11 mouse cellular contexts compared by ENCODE assay signal in the genomic region with DNA sequence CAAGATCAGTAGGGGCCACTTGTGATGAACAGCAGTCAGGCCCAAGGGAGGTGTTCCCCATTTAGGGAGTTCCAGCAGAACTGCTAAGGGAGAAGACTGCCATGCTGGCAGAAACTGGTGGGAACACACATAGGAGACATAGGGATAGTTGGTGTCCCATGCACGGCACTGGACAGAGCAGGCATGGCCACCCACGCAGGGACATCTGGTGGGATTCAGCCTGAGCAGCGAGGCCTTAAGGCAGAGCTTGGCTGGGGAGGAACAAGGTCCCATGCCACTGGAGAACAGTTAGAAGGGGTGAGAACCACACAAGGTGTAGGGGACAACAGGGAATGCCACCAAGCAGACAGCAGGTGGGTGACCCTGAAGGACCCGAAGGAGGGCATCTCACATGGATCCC. TPM values are rescaled to one million over a fixed set of nuclear protein-coding genes. Genes with fewer than 3 reads are reported as not detected.
DNase-seq lines count a peak whose midpoint lies in the region; ATAC-seq and TF ChIP-seq lines count a peak whose summit lies in the region.
"Had no signal": no experiment of that assay in that cellular context is flagged by ENCODE, and none has a peak within 500 bp of the region (broad histone marks: within the 10 kb centered on the region; RNA-seq: fewer than 3 reads in every experiment).

No protein-coding gene starts in this region.

- peak overlapping the region; percentile 22; the same call in 1 of the 2 replicates for H3K27ac ChIP-seq in embryonic facial prominence, embryonic 13.5 days
- peak overlapping the region; percentile 97 for H3K27ac ChIP-seq in hindbrain, embryonic 12.5 days
- peak overlapping the region; percentile 83 for H3K27ac ChIP-seq in midbrain, embryonic 15.5 days
- H3K27ac ChIP-seq: limb, embryonic 13.5 days had no signal

- no peak overlapping the region for H3K9ac ChIP-seq in embryonic facial prominence, embryonic 13.5 days
- H3K9ac ChIP-seq in hindbrain, embryonic 12.5 days, result no peak overlapping the region
- H3K9ac ChIP-seq in midbrain, embryonic 15.5 days, result no peak overlapping the region
- H3K9ac ChIP-seq: limb, embryonic 13.5 days; lung, embryonic 14.5 days had no signal

- no peak for TF ChIP-seq CTCF in E14TG2a.4 (conservative IDR thresholded peaks at IDR 0.05; ENCODE audit: low read length)

- no peak overlapping the region; the same call in 1 of the 2 replicates for H3K4me2 ChIP-seq in embryonic facial prominence, embryonic 13.5 days
- no peak overlapping the region for H3K4me2 ChIP-seq in hindbrain, embryonic 12.5 days (replicated peaks)
- no peak overlapping the region for H3K4me2 ChIP-seq in midbrain, embryonic 15.5 days
- H3K4me2 ChIP-seq: heart, embryonic 11.5 days; limb, embryonic 13.5 days; lung, embryonic 14.5 days had no signal

- no peak for DNase-seq in left cerebral cortex, postnatal 14 days (ENCODE audit: low spot score in 2 of 2)
- DNase-seq in kidney, postnatal 36 days, result no peak
- DNase-seq: lung, embryonic 14.5 days had no signal

- peaks cover 100% of the 10 kb centered on the region for H3K4me1 ChIP-seq in E14TG2a.4 (replicated peaks; ENCODE audit: low read depth, low read length)
- H3K4me1 ChIP-seq in embryonic facial prominence, embryonic 13.5 days, result peaks cover 98% of the 10 kb centered on the region
- H3K4me1 ChIP-seq in hindbrain, embryonic 12.5 days, result peaks cover 96% of the 10 kb centered on the region
- peaks cover 98% of the 10 kb centered on the region for H3K4me1 ChIP-seq in midbrain, embryonic 15.5 days

- H3K4me3 ChIP-seq in E14TG2a.4 (replicated peaks; ENCODE audit: low read length), result 0 out of 2 replicates have a peak overlapping the region, but pooled peaks have one; percentile 3
- H3K4me3 ChIP-seq in embryonic facial prominence, embryonic 13.5 days, result no peak overlapping the region
- H3K4me3 ChIP-seq in hindbrain, embryonic 12.5 days, result no peak overlapping the region
- no peak overlapping the region for H3K4me3 ChIP-seq in midbrain, embryonic 15.5 days
- H3K4me3 ChIP-seq: limb, embryonic 13.5 days had no signal

- no peaks in the 10 kb centered on the region for H3K9me3 ChIP-seq in E14TG2a.4 (ENCODE audit: low read length)
- H3K9me3 ChIP-seq in embryonic facial prominence, embryonic 13.5 days, result no peaks in the 10 kb centered on the region
- H3K9me3 ChIP-seq in hindbrain, embryonic 12.5 days (replicated peaks), result no peaks in the 10 kb centered on the region
- H3K9me3 ChIP-seq in midbrain, embryonic 15.5 days, result no peaks in the 10 kb centered on the region
- H3K9me3 ChIP-seq: limb, embryonic 13.5 days had no signal

- peaks cover 23% of the 10 kb centered on the region; the same call in 1 of the 2 replicates for H3K36me3 ChIP-seq in E14TG2a.4 (ENCODE audit: insufficient read depth, low read length)
- peaks cover 4% of the 10 kb centered on the region; the same call in 1 of the 2 replicates for H3K36me3 ChIP-seq in embryonic facial prominence, embryonic 13.5 days
- no peaks in the 10 kb centered on the region for H3K36me3 ChIP-seq in hindbrain, embryonic 12.5 days
- H3K36me3 ChIP-seq in midbrain, embryonic 15.5 days (replicated peaks), result no peaks in the 10 kb centered on the region

- H3K27me3 ChIP-seq in E14TG2a.4 (ENCODE audit: insufficient read depth, low read length), result no peaks in the 10 kb centered on the region
- H3K27me3 ChIP-seq in embryonic facial prominence, embryonic 13.5 days, result no peaks in the 10 kb centered on the region
- H3K27me3 ChIP-seq in hindbrain, embryonic 12.5 days, result no peaks in the 10 kb centered on the region
- H3K27me3 ChIP-seq in midbrain, embryonic 15.5 days (replicated peaks), result no peaks in the 10 kb centered on the region
- H3K27me3 ChIP-seq: limb, embryonic 13.5 days had no signal

- no peak for ATAC-seq in embryonic facial prominence, embryonic 13.5 days (ENCODE audit: insufficient number of reproducible peaks, insufficient read depth, low FRiP score, low TSS enrichment, low read depth)
- no peak for ATAC-seq in hindbrain, embryonic 12.5 days (ENCODE audit: low FRiP score)
- ATAC-seq in midbrain, embryonic 15.5 days (replicated peaks), result no peak
- ATAC-seq in activated CD4-positive, CD25-positive, alpha-beta regulatory T cell, adult 4 months, result no peak
- ATAC-seq: inflammation-experienced regulatory T-cells, adult 6 months had no signal

- intact Hi-C loops in left cerebral cortex, postnatal 14 days (cut with DNase I), result no loop called here

- WGBS in embryonic facial prominence, embryonic 13.5 days, result 87% methylated on average over 4 of the region's 4 CpGs
- WGBS in hindbrain, embryonic 12.5 days, result 84% methylated on average over 4 of the region's 4 CpGs
- WGBS in midbrain, embryonic 15.5 days, result 71% methylated on average over 4 of the region's 4 CpGs

RNA-seq across cellular contexts. Expression of gene Ncor2, which starts 23.6 kb away (rescaled TPM):
- 35.1 and 36.2 TPM in 2 replicates for polyA plus RNA-seq in embryonic facial prominence, embryonic 13.5 days (2015; fragmentation: Nextera tagmentation; extraction: Ambion mirVana)
- polyA plus RNA-seq in hindbrain, embryonic 12.5 days (2016; fragmentation: Nextera tagmentation; extraction: Ambion mirVana), result 30.2 and 31.0 TPM in 2 replicates
- 25.6 and 27.6 TPM in 2 replicates for polyA plus RNA-seq in midbrain, embryonic 15.5 days (2015; fragmentation: Nextera tagmentation; extraction: Ambion mirVana)
- 1 to 10 TPM; 2.9 to 8.0 TPM for polyA plus RNA-seq in activated CD4-positive, CD25-positive, alpha-beta regulatory T cell, adult 4 months (2017; shearing (Covaris generic))
- total RNA-seq in left cerebral cortex, postnatal 14 days (2021), result 100 to 1,000 TPM; 171 to 175 TPM

Comparison
In these comparisons a context has a peak if more than half of its experiments do, and no peak if none do; other contexts are left out.
1. H3K27ac ChIP-seq: peak in every context shown above with its lines; median percentile 97 in hindbrain, embryonic 12.5 days; 83 in midbrain, embryonic 15.5 days; 22 in embryonic facial prominence, embryonic 13.5 days.